ENCODE assay signal across 16 mouse cellular contexts in genomic region chr3:105307676-105308075, GRCm38 (mm10).
DNase-seq lines count a peak whose midpoint lies in the region; ATAC-seq lines count a peak whose summit lies in the region.
"Had no signal": no experiment of that assay in that cellular context is flagged by ENCODE, and none has a peak within 500 bp of the region (broad histone marks: within the 10 kb centered on the region; RNA-seq: fewer than 3 reads in every experiment).

No protein-coding gene starts in this region.

- 64% methylated on average over 2 of the region's 2 CpGs for WGBS in hindbrain, embryonic 11.5 days
- WGBS in hindbrain, embryonic 12.5 days: 50% methylated on average over 2 of the region's 2 CpGs

- H3K4me3 ChIP-seq in hindbrain, embryonic 11.5 days (ENCODE audit: low read depth, low read length): no peak overlapping the region
- no peak overlapping the region for H3K4me3 ChIP-seq in hindbrain, embryonic 12.5 days
- H3K4me3 ChIP-seq: heart, embryonic 15.5 days; lung, embryonic 15.5 days had no signal

- DNase-seq in hindbrain, embryonic 11.5 days (ENCODE audit: low spot score): peak; percentile 30
- DNase-seq in 416B (ENCODE audit: low read depth) (peak; percentile 11), ZHBTc4 (ENCODE audit: low read depth, low spot score) (peak; percentile 42)
- DNase-seq in hindlimb bud, embryonic 11.5 days (ENCODE audit: extremely low spot score, low read depth, low spot score): peak; percentile 42
- DNase-seq in layer of hippocampus, adult 9-10 months (ENCODE audit: low spot score): no peak
- no peak for DNase-seq in left cerebral cortex, adult 11 months (ENCODE audit: low spot score)
- DNase-seq: cerebellum, postnatal 36 days; gastrocnemius, postnatal 14 days; right cerebral cortex, postnatal 4 days; thymus, postnatal 4 days had no signal

- H3K36me3 ChIP-seq in hindbrain, embryonic 11.5 days (ENCODE audit: control insufficient read depth, insufficient read depth, low read length): no peaks in the 10 kb centered on the region
- H3K36me3 ChIP-seq in hindbrain, embryonic 12.5 days: no peaks in the 10 kb centered on the region
- H3K36me3 ChIP-seq: heart, embryonic 15.5 days; lung, embryonic 15.5 days had no signal

- H3K9ac ChIP-seq in hindbrain, embryonic 11.5 days (ENCODE audit: low read depth, low read length): no peak overlapping the region
- H3K9ac ChIP-seq in hindbrain, embryonic 12.5 days: no peak overlapping the region
- H3K9ac ChIP-seq: heart, embryonic 15.5 days; lung, embryonic 15.5 days had no signal

- no peaks in the 10 kb centered on the region for H3K9me3 ChIP-seq in hindbrain, embryonic 11.5 days (ENCODE audit: control insufficient read depth, low read length)
- no peaks in the 10 kb centered on the region for H3K9me3 ChIP-seq in hindbrain, embryonic 12.5 days (replicated peaks)
- H3K9me3 ChIP-seq: heart, embryonic 15.5 days; lung, embryonic 15.5 days had no signal

- H3K4me2 ChIP-seq in hindbrain, embryonic 11.5 days (replicated peaks; ENCODE audit: low read depth, low read length): no peak overlapping the region
- H3K4me2 ChIP-seq in hindbrain, embryonic 12.5 days (replicated peaks): no peak overlapping the region
- H3K4me2 ChIP-seq: heart, embryonic 15.5 days; lung, embryonic 15.5 days had no signal

- H3K27ac ChIP-seq in hindbrain, embryonic 11.5 days (ENCODE audit: low read depth, low read length): no peak overlapping the region
- no peak overlapping the region for H3K27ac ChIP-seq in hindbrain, embryonic 12.5 days
- H3K27ac ChIP-seq: heart, embryonic 15.5 days; lung, embryonic 15.5 days had no signal

- H3K27me3 ChIP-seq in hindbrain, embryonic 11.5 days (ENCODE audit: control insufficient read depth, insufficient read depth, low read length): no peaks in the 10 kb centered on the region
- no peaks in the 10 kb centered on the region for H3K27me3 ChIP-seq in hindbrain, embryonic 12.5 days
- H3K27me3 ChIP-seq: heart, embryonic 15.5 days; lung, embryonic 15.5 days had no signal

- no peak for ATAC-seq in hindbrain, embryonic 11.5 days (ENCODE audit: low FRiP score)
- no peak for ATAC-seq in hindbrain, embryonic 12.5 days (ENCODE audit: low FRiP score)
- no peak for ATAC-seq in megakaryocyte progenitor cell, adult 5-6 weeks (replicated peaks; ENCODE audit: poor library complexity)
- ATAC-seq: inflammation-experienced regulatory T-cells, adult 6 months; midbrain, embryonic 16.5 days had no signal

- no peaks in the 10 kb centered on the region for H3K4me1 ChIP-seq in hindbrain, embryonic 11.5 days (replicated peaks; ENCODE audit: control insufficient read depth, insufficient read depth, low read length)
- 0 out of 2 replicates have a peak, but pooled peaks cover 2% of the 10 kb centered on the region for H3K4me1 ChIP-seq in hindbrain, embryonic 12.5 days
- H3K4me1 ChIP-seq: heart, embryonic 15.5 days; lung, embryonic 15.5 days had no signal

Comparison
In these comparisons a context has a peak if more than half of its experiments do, and no peak if none do; other contexts are left out.
1. DNase-seq: peak in hindbrain, embryonic 11.5 days (single experiment), 416B (single experiment), ZHBTc4 (single experiment) and hindlimb bud, embryonic 11.5 days (single experiment); none in layer of hippocampus, adult 9-10 months (single experiment) and left cerebral cortex, adult 11 months (single experiment).